Mouse (Mus musculus) heart, postnatal 0 days (tissue): Measurements from ENCODE around the gene Gpr176.

Source experiments
- CTCF ChIP-seq: IDR thresholded peaks from 2 replicates; pipeline ENCODE4 v1.5.1; 2016; ENCODE audit warnings: antibody characterized with exemption, control low read depth, low read depth
- EP300 ChIP-seq: IDR thresholded peaks from 2 replicates; pipeline ENCODE4 v1.6.1; 2016; ENCODE audit warnings: antibody characterized with exemption, low read depth

GRCm38 (mm10) chr2:118341295-118341694 lies 31.9 kb downstream of the Gpr176 start:
- TF ChIP-seq CTCF (no peak), EP300 (no peak)
